Mouse (Mus musculus): ENCODE data around the gene Cdk14.

DNA sequence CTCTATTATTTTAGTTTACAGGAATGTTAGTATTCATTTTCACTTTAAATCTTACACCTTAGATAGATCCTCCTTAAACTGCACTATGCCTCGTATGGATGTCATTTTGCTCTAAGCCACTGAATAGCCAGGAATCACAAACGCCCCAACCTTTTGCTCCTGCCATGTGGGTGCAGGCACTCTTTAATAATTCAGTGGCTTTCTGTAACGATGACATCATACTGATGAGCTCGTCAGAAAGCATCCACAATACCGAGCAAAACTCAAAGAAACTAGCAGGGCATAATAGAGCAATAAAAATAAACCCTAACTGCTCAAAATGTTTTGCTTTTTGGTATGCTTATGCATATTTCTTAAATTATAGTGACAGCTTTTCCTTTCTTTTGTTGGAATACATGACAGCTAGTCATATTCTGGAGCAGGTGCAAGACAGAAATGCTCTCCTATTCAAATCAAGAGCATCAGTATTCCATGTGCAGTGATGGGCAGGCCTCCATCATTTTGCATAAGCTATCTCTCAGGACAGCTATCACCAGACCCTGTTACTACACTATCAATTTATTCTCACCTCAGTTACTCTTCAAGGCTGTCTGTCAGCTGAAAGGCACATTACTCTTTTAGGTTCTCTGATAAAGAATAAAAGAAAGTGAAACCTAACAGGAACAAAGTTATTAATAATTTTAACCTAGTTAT is 11.8 kb upstream of the Cdk14 start:
- TF ChIP-seq CTCF (IDR thresholded peaks at IDR 0.05) (no peak), EP300 (IDR thresholded peaks at IDR 0.05) (no peak)
